Mouse (Mus musculus) midbrain, embryonic 15.5 days (tissue): ENCODE results near the gene Sdk1. TPM values are rescaled to one million over a fixed set of nuclear protein-coding genes. Genes with fewer than 3 reads are reported as not detected.

Experiments used
- ATAC-seq: fragments of 200-750 bp; cut with Nextera tagmentation; replicated peaks from 2 replicates; pipeline ENCODE4 v1.8.0; 2017; ENCODE audit warnings: moderate TSS enrichment
- H3K27ac ChIP-seq: fragments of 300-500 bp; sonication (generic); 2 replicates; pipeline ENCODE4 v1.5.1; 2015; ENCODE audit warnings: mild to moderate bottlenecking, inconsistent platforms
- H3K27me3 ChIP-seq: fragments of 300-500 bp; sonication (generic); replicated peaks from 2 replicates; pipeline ENCODE4 v1.6.1; 2015; ENCODE audit warnings: inconsistent platforms
- H3K36me3 ChIP-seq: fragments of 300-500 bp; sonication (generic); replicated peaks from 2 replicates; pipeline ENCODE4 v1.6.1; 2015; ENCODE audit warnings: inconsistent platforms
- H3K4me1 ChIP-seq: fragments of 300-500 bp; sonication (generic); 2 replicates; pipeline ENCODE4 v1.6.1; 2015; ENCODE audit warnings: inconsistent platforms
- H3K4me2 ChIP-seq: fragments of 300-500 bp; sonication (generic); 2 replicates; pipeline ENCODE4 v1.6.1; 2015; ENCODE audit warnings: inconsistent platforms, mild to moderate bottlenecking, moderate library complexity
- H3K4me3 ChIP-seq: fragments of 300-500 bp; sonication (generic); 2 replicates; pipeline ENCODE4 v1.5.1; 2015; ENCODE audit warnings: mild to moderate bottlenecking, inconsistent platforms
- H3K9ac ChIP-seq: fragments of 300-500 bp; sonication (generic); 2 replicates; pipeline ENCODE4 v1.6.1; 2015; ENCODE audit warnings: mild to moderate bottlenecking, inconsistent platforms
- H3K9me3 ChIP-seq: fragments of 300-500 bp; sonication (generic); 2 replicates; pipeline ENCODE4 v1.6.1; 2016; ENCODE audit warnings: inconsistent platforms
- WGBS: fragments of 180-500 bp; shearing (Covaris S2); methylation state at CpG from one replicate; pipeline ENCODE4 v1.1.7; 2015; ENCODE audit warnings: mixed read lengths; 5-methylcytosine and 5-hydroxymethylcytosine counted together
- polyA plus RNA-seq: library from polyadenylated mRNA; unstranded; fragments of >200 nt; fragmentation: Nextera tagmentation; extraction: Ambion mirVana; gene quantifications from 2 replicates; pipeline ENCODE4 v1.2.1, GENCODE M21; 2015

Sdk1 gene
- polyA plus RNA-seq, 1 experiment from 2014 or later, result 3.1 TPM

GRCm38 (mm10) chr5:141896402-141896801 lies 655.1 kb downstream of the Sdk1 start:
- Histone ChIP-seq H3K27me3 (no peaks in the 10 kb centered on the region), H3K4me2 (no peak overlapping the region)
- no peak for ATAC-seq

GRCm38 (mm10) chr5:141897481-141897880 lies 656.2 kb downstream of the Sdk1 start:
- Histone ChIP-seq H3K4me2 (no peak overlapping the region), H3K27me3 (no peaks in the 10 kb centered on the region), H3K27ac (no peak overlapping the region), H3K4me1 (no peaks in the 10 kb centered on the region), H3K9ac (no peak overlapping the region), H3K4me3 (no peak overlapping the region), H3K36me3 (no peaks in the 10 kb centered on the region), H3K9me3 (no peaks in the 10 kb centered on the region)
- ATAC-seq, result no peak
- 47% methylated on average over 2 of the region's 2 CpGs for WGBS

More at GRCm38 (mm10) chr5:141896402-141896801, 655.1 kb downstream of the Sdk1 start:
- H3K9ac ChIP-seq, result no peak overlapping the region
- WGBS, result 85% methylated on average over 8 of the region's 8 CpGs
- H3K4me1 ChIP-seq, result no peaks in the 10 kb centered on the region
- no peak overlapping the region for H3K27ac ChIP-seq
- no peak overlapping the region for H3K4me3 ChIP-seq
- no peaks in the 10 kb centered on the region for H3K9me3 ChIP-seq
- no peaks in the 10 kb centered on the region for H3K36me3 ChIP-seq

- no peaks in the 10 kb centered on the region for H3K36me3 ChIP-seq
- H3K4me1 ChIP-seq, result no peaks in the 10 kb centered on the region
- H3K27ac ChIP-seq, result no peak overlapping the region
- no peak overlapping the region for H3K4me2 ChIP-seq
- H3K4me3 ChIP-seq, result no peak overlapping the region
- H3K27me3 ChIP-seq, result no peaks in the 10 kb centered on the region
- WGBS, result 78% methylated on average over 7 of the region's 7 CpGs
- no peak for ATAC-seq
- H3K9ac ChIP-seq, result no peak overlapping the region
- H3K9me3 ChIP-seq, result no peaks in the 10 kb centered on the region
Observed at GRCm38 (mm10) chr5:141899751-141900150, 658.5 kb downstream of the Sdk1 start.

- Histone ChIP-seq H3K27me3 (no peaks in the 10 kb centered on the region), H3K4me1 (no peaks in the 10 kb centered on the region), H3K9ac (no peak overlapping the region), H3K4me2 (no peak overlapping the region), H3K36me3 (no peaks in the 10 kb centered on the region), H3K4me3 (no peak overlapping the region), H3K9me3 (no peaks in the 10 kb centered on the region), H3K27ac (no peak overlapping the region)
- 81% methylated on average over 16 of the region's 16 CpGs for WGBS
- no peak for ATAC-seq
Observed at GRCm38 (mm10) chr5:141902544-141903250, 661.4 kb downstream of the Sdk1 start.

GRCm38 (mm10) chr5:141910444-141910843 lies 669.2 kb downstream of the Sdk1 start:
- H3K36me3 ChIP-seq, result no peaks in the 10 kb centered on the region
- no peak overlapping the region for H3K4me2 ChIP-seq
- no peaks in the 10 kb centered on the region for H3K27me3 ChIP-seq
- no peak overlapping the region for H3K27ac ChIP-seq
- no peak overlapping the region for H3K4me3 ChIP-seq
- no peaks in the 10 kb centered on the region for H3K9me3 ChIP-seq
- no peak for ATAC-seq
- peaks cover 4% of the 10 kb centered on the region for H3K4me1 ChIP-seq
- 86% methylated on average over 3 of the region's 3 CpGs for WGBS
- no peak overlapping the region for H3K9ac ChIP-seq

- Histone ChIP-seq H3K4me1 (peaks cover 4% of the 10 kb centered on the region), H3K9ac (no peak overlapping the region), H3K27ac (no peak overlapping the region), H3K27me3 (no peaks in the 10 kb centered on the region), H3K9me3 (no peaks in the 10 kb centered on the region), H3K4me3 (no peak overlapping the region), H3K4me2 (no peak overlapping the region), H3K36me3 (no peaks in the 10 kb centered on the region)
- 60% methylated on average over 8 of the region's 8 CpGs for WGBS
- ATAC-seq, result no peak
Observed at GRCm38 (mm10) chr5:141910886-141911285, 669.6 kb downstream of the Sdk1 start.

- Histone ChIP-seq H3K9ac (no peak overlapping the region), H3K27ac (peak overlapping the region; percentile 59)
- no peak for ATAC-seq
Observed at GRCm38 (mm10) chr5:141912881-141913280, 671.6 kb downstream of the Sdk1 start.

GRCm38 (mm10) chr5:141916954-141917353 lies 675.7 kb downstream of the Sdk1 start:
- peaks cover 4% of the 10 kb centered on the region for H3K4me1 ChIP-seq
- WGBS, result 8% methylated on average over 2 of the region's 2 CpGs

More at GRCm38 (mm10) chr5:141912881-141913280, 671.6 kb downstream of the Sdk1 start:
- Histone ChIP-seq H3K4me3 (no peak overlapping the region), H3K4me1 (peaks cover 4% of the 10 kb centered on the region), H3K27me3 (no peaks in the 10 kb centered on the region), H3K36me3 (no peaks in the 10 kb centered on the region), H3K9me3 (no peaks in the 10 kb centered on the region), H3K4me2 (no peak overlapping the region)
- WGBS, result 37% methylated on average over 7 of the region's 7 CpGs

GRCm38 (mm10) chr5:141939000-141939399 lies 697.7 kb downstream of the Sdk1 start:
- Histone ChIP-seq H3K4me2 (no peak overlapping the region), H3K36me3 (no peaks in the 10 kb centered on the region), H3K9ac (no peak overlapping the region), H3K27me3 (no peaks in the 10 kb centered on the region), H3K4me3 (no peak overlapping the region), H3K4me1 (0 out of 2 replicates have a peak, but pooled peaks cover 4% of the 10 kb centered on the region), H3K9me3 (no peaks in the 10 kb centered on the region), H3K27ac (no peak overlapping the region)
- 76% methylated on average over 9 of the region's 9 CpGs for WGBS
- ATAC-seq, result no peak

More at GRCm38 (mm10) chr5:141916954-141917353, 675.7 kb downstream of the Sdk1 start:
- no peaks in the 10 kb centered on the region for H3K36me3 ChIP-seq
- 0 out of 2 replicates have a peak, but pooled peaks cover 2% of the 10 kb centered on the region for H3K27me3 ChIP-seq
- no peaks in the 10 kb centered on the region for H3K9me3 ChIP-seq
- no peak for ATAC-seq
- H3K9ac ChIP-seq, result no peak overlapping the region
- no peak overlapping the region for H3K4me2 ChIP-seq
- H3K27ac ChIP-seq, result no peak overlapping the region
- H3K4me3 ChIP-seq, result no peak overlapping the region

GRCm38 (mm10) chr5:141940636-141941035 lies 699.3 kb downstream of the Sdk1 start:
- no peak overlapping the region for H3K9ac ChIP-seq
- H3K9me3 ChIP-seq, result no peaks in the 10 kb centered on the region
- H3K27ac ChIP-seq, result no peak overlapping the region
- no peak overlapping the region for H3K4me3 ChIP-seq
- no peak for ATAC-seq
- WGBS, result 78% methylated on average over 8 of the region's 8 CpGs
- H3K36me3 ChIP-seq, result no peaks in the 10 kb centered on the region
- H3K4me2 ChIP-seq, result no peak overlapping the region
- H3K4me1 ChIP-seq, result 0 out of 2 replicates have a peak, but pooled peaks cover 4% of the 10 kb centered on the region
- no peaks in the 10 kb centered on the region for H3K27me3 ChIP-seq

- Histone ChIP-seq H3K9ac (no peak overlapping the region), H3K27ac (no peak overlapping the region), H3K4me3 (no peak overlapping the region), H3K4me2 (no peak overlapping the region), H3K9me3 (no peaks in the 10 kb centered on the region), H3K4me1 (peaks cover 5% of the 10 kb centered on the region; the same call in 1 of the 2 replicates), H3K36me3 (no peaks in the 10 kb centered on the region), H3K27me3 (no peaks in the 10 kb centered on the region)
- no peak for ATAC-seq
- WGBS, result 57% methylated on average over 11 of the region's 11 CpGs
Observed at GRCm38 (mm10) chr5:141950791-141951190, 709.5 kb downstream of the Sdk1 start.

- ATAC-seq, result no peak
- 79% methylated on average over 2 of the region's 2 CpGs for WGBS
- no peaks in the 10 kb centered on the region for H3K9me3 ChIP-seq
- H3K27ac ChIP-seq, result no peak overlapping the region
- no peak overlapping the region for H3K9ac ChIP-seq
- H3K4me2 ChIP-seq, result no peak overlapping the region
- H3K4me3 ChIP-seq, result no peak overlapping the region
- H3K36me3 ChIP-seq, result no peaks in the 10 kb centered on the region
- peaks cover 5% of the 10 kb centered on the region; the same call in 1 of the 2 replicates for H3K4me1 ChIP-seq
- H3K27me3 ChIP-seq, result no peaks in the 10 kb centered on the region
Observed at GRCm38 (mm10) chr5:141952270-141952669, 711.0 kb downstream of the Sdk1 start.
